Mouse (Mus musculus) liver, embryonic 14.5 days (tissue): ENCODE data around the gene Mob1b. TPM values are rescaled to one million over a fixed set of nuclear protein-coding genes. Genes with fewer than 3 reads are reported as not detected.

Experiments used
- ATAC-seq: fragments of 200-750 bp; cut with Nextera tagmentation; 2 replicates; pipeline ENCODE4 v1.8.0; 2017; ENCODE audit warnings: moderate number of reproducible peaks, mild to moderate bottlenecking, moderate library complexity; ENCODE audit not compliant: insufficient read depth
- DNase-seq, 3 experiments: peaks; one replicate each; pipeline ENCODE4 v3.0.0-alpha.2; 2012 to 2013; ENCODE audit warnings: low read depth in 3 of 3, low spot score in 3 of 3
- H3K27ac ChIP-seq: fragments of 300-500 bp; sonication (generic); 2 replicates; pipeline ENCODE4 v1.5.1; 2014; ENCODE audit warnings: moderate library complexity, mild to moderate bottlenecking, control low read depth, inconsistent platforms
- H3K27me3 ChIP-seq: fragments of 300-500 bp; sonication (generic); 2 replicates; pipeline ENCODE4 v1.6.1; 2014; ENCODE audit warnings: mild to moderate bottlenecking, low read length, moderate library complexity; ENCODE audit not compliant: control insufficient read depth, insufficient read depth
- H3K36me3 ChIP-seq: fragments of 300-500 bp; sonication (generic); replicated peaks from 2 replicates; pipeline ENCODE4 v1.6.1; 2014; ENCODE audit warnings: low read depth; ENCODE audit not compliant: control insufficient read depth, insufficient read depth
- H3K4me1 ChIP-seq, 2 experiments: fragments of 200-500 bp in 1 of 2; fragments of 300-500 bp in 1 of 2; sonication (generic) in 1 of 2; replicated peaks; 2 replicates each; pipeline ENCODE4 v1.6.1; 2012 to 2014; ENCODE audit warnings: antibody characterized with exemption in 1 of 2, inconsistent platforms in 1 of 2, low read length in 1 of 2; ENCODE audit not compliant: control insufficient read depth in 2 of 2, insufficient read depth in 2 of 2
- H3K4me2 ChIP-seq: fragments of 300-500 bp; sonication (generic); 2 replicates; pipeline ENCODE4 v1.6.1; 2014; ENCODE audit warnings: low read depth, mild to moderate bottlenecking, control low read depth, moderate library complexity
- H3K4me3 ChIP-seq, 2 experiments: fragments of 200-500 bp in 1 of 2; fragments of 300-500 bp in 1 of 2; sonication (generic) in 1 of 2; 2 replicates each; pipeline ENCODE4 v1.5.1; 2012 to 2014; ENCODE audit warnings: low read depth in 2 of 2, low read length in 2 of 2, mild to moderate bottlenecking in 2 of 2, control low read depth in 1 of 2, inconsistent platforms in 1 of 2, moderate library complexity in 1 of 2; ENCODE audit not compliant: insufficient read depth in 1 of 2
- H3K9ac ChIP-seq: fragments of 300-500 bp; sonication (generic); replicated peaks from 2 replicates; pipeline ENCODE4 v1.6.1; 2014; ENCODE audit warnings: mild to moderate bottlenecking, control low read depth, moderate library complexity
- H3K9me3 ChIP-seq: fragments of 300-500 bp; sonication (generic); 2 replicates; pipeline ENCODE4 v1.6.1; 2016; ENCODE audit warnings: low read length, mixed read lengths; ENCODE audit not compliant: control insufficient read depth
- CTCF ChIP-seq: IDR thresholded peaks from 2 replicates; pipeline ENCODE4 v1.5.1; 2016; ENCODE audit warnings: antibody characterized with exemption, low read depth, control low read depth
- EP300 ChIP-seq: IDR thresholded peaks from 2 replicates; pipeline ENCODE4 v1.6.1; 2016; ENCODE audit warnings: antibody characterized with exemption, low read depth
- WGBS: fragments of 180-500 bp; shearing (Covaris S2); extraction: QIAGEN DNeasy Blood & Tissue Kit; methylation state at CpG from one replicate; pipeline ENCODE4 v1.1.7; 2014; ENCODE audit not compliant: insufficient replicate concordance; 5-methylcytosine and 5-hydroxymethylcytosine counted together
- polyA plus RNA-seq, 2 experiments: library from polyadenylated mRNA; depleted of rRNA in 1 of 2; stranded (reverse) in 1 of 2; unstranded in 1 of 2; fragments of >200 nt; fragmentation: Nextera tagmentation in 1 of 2; extraction: Ambion mirVana in 1 of 2; gene quantifications; 2 replicates each; pipeline versions ENCODE4 v1.2.1 to v1.2.3; 2012 to 2014

Gene Mob1b
- polyA plus RNA-seq, 2 experiments = 6.6 to 9.4 TPM

DNA sequence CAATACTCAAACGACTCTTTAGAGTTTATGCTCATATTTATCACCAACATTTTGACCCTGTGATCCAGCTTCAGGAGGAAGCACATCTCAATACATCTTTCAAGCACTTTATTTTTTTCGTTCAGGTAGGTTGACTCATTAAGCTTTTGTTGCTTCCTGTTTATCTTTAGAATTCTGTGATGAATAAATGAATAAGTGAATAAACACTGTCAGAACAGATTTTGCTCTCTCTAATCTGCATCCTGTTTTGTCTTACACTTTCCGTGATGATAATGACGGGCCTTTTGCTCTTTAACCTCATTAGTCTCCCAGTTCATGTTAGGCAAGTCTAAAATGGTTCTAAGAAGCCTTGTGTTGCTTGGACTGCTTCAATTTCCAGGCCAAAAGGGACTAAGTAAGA, 32.5 kb downstream of the Mob1b start:
- DNase-seq (no peak), ATAC-seq (no peak)
- Histone ChIP-seq H3K36me3 (peaks cover 14% of the 10 kb centered on the region), H3K9ac (no peak overlapping the region), H3K4me1 (no peaks in the 10 kb centered on the region), H3K4me2 (no peak overlapping the region), H3K4me3 (no peak overlapping the region), H3K9me3 (no peaks in the 10 kb centered on the region), H3K27ac (no peak overlapping the region), H3K27me3 (no peaks in the 10 kb centered on the region)
- 83% methylated on average over 4 of the region's 4 CpGs for WGBS
- TF ChIP-seq CTCF (no peak), EP300 (no peak)

DNA sequence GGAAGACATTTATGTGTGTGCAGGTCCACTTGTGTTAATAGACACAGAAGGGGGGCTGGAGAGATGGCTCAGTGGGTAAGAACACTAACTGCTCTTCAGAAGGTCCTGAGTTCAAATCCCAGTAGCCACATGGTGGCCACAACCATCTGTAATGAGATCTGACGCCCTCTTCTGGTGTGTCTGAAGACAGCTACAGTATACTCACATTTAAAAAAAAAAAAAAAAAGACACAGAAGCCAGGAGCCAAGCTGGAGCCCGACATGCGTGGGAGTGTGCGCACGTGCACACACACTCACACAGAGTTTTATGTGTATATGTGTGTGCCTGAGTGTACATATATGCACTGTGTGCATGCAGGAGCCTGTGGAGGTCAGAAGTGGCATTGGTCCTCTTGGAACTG, 42.0 kb downstream of the Mob1b start:
- TF ChIP-seq CTCF = peak; percentile 12; the same call in 1 of the 2 replicates
- TF ChIP-seq EP300 = no peak
- peaks cover 8% of the 10 kb centered on the region for H3K36me3 ChIP-seq
- 81% methylated on average over 5 of the region's 5 CpGs for WGBS
- H3K4me1 ChIP-seq = peaks cover 18 to 21% of the 10 kb centered on the region in 2 experiments
- DNase-seq (no peak), ATAC-seq (no peak)
- no peaks in the 10 kb centered on the region for H3K27me3 ChIP-seq
- H3K4me2 ChIP-seq = no peak overlapping the region
- H3K27ac ChIP-seq = no peak overlapping the region
- no peak overlapping the region for H3K4me3 ChIP-seq
- H3K9ac ChIP-seq = no peak overlapping the region
- H3K9me3 ChIP-seq = no peaks in the 10 kb centered on the region

DNA sequence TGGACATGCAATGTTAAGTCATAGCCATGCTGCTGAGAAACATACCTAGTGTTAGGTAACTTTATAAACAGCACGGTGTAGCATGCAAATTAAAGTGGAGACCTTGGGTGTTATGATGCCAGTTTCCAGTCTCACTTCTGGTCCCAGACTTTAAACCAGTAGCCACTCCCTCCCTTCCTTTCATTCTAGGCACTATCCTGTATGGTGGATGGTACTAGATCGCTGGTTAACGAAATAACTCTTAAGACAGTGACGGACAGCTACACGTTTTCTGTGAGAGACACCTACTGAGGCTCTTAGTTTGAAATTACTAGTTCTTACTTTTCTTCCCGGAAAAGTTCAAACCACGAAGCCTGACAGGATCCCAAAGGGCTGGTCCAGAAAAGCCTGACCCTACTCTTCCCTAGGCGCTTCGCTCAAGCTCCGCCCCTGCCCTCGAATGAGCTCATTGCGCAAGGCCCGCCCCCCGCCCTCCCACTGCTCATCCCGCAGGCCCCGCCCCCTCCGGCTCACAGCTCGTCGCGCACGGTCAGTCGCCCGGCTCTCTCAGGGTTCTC, 43.9 kb downstream of the Mob1b start:
- Histone ChIP-seq H3K36me3 (peaks cover 12% of the 10 kb centered on the region), H3K4me3 (peak overlapping the region; percentile 51 to 97), H3K27ac (peak overlapping the region; percentile 60), H3K9me3 (no peaks in the 10 kb centered on the region), H3K4me1 (peaks cover 30 to 33% of the 10 kb centered on the region in 2 experiments), H3K27me3 (no peaks in the 10 kb centered on the region), H3K4me2 (peak overlapping the region; percentile 75), H3K9ac (peak overlapping the region; percentile 72)
- WGBS = under 1% methylated on average over 23 of the region's 23 CpGs
- TF ChIP-seq EP300 = no peak
- TF ChIP-seq CTCF = no peak
- ATAC-seq (peak; percentile 53), DNase-seq (peak in 2 of 3 experiments; percentile 17 to 99)

DNA sequence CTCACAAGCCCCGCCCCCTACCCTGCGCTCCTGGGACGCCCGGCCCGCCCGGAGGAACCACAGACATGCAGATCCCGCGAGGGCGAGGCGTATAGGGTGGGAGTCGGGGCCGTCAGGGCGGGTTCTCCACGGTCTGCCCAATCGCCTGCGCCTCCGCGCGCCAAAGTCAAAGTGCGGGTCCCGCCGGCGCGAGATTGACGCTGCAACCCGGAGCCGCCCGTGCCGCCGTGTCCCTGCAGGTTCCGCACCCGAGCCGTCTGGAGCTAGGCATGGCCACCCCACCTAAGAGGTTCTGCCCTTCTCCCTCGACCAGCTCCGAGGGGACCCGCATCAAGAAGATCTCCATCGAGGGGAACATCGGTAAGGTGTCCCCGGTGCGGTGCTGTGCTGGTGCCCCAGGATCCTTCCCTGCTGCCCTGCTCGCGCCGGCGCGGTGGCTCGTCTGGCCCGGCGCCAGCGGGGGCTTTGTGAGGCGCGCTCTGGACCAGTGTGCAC, 44.4 kb downstream of the Mob1b start, which contains the start of gene Dck:
Gene Dck (plus strand): TSS at position 10 of the 495 bp plus-strand sequence.
- DNase-seq (peak in 2 of 3 experiments; percentile 99), ATAC-seq (peak; percentile 99)
- Histone ChIP-seq H3K4me3 (peak within 1 kb of the TSS; percentile 78 to 97), H3K9ac (peak within 1 kb of the TSS; percentile 97), H3K27me3 (no peaks in the 10 kb centered on the region), H3K9me3 (no peaks in the 10 kb centered on the region), H3K4me1 (peaks cover 30 to 33% of the 10 kb centered on the region in 2 experiments), H3K36me3 (peaks cover 16% of the 10 kb centered on the region), H3K4me2 (peak within 1 kb of the TSS; percentile 91), H3K27ac (peak within 1 kb of the TSS; percentile 90)
- under 1% methylated on average over 51 of the region's 51 CpGs for WGBS
- TF ChIP-seq CTCF = 0 out of 2 replicates have a peak, but pooled peaks have one; percentile 7
- TF ChIP-seq EP300 = 0 out of 2 replicates have a peak, but pooled peaks have one; percentile 31

DNA sequence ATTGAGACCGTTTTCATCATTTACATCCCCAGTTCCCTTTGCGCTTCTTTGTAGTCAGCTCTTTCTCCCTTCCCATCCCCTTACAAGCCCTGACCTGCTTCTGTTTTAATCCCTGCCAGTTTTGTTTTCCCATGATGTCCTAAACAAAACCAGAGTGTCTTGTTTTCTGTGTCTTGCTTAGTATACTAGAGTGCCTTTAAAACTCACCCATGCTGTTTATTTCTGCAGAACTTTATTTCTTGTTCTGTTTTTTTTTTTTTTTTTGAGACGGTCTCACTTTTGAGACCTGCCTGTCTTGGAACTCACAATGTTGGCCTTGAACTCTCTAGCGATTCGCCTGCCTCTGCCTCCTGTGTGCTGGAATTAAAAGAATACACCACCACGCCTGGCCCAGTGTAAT, 44.9 kb downstream of the Mob1b start:
- Histone ChIP-seq H3K4me3 (peak overlapping the region; percentile 78 to 97), H3K27ac (peak overlapping the region; percentile 90), H3K9me3 (no peaks in the 10 kb centered on the region), H3K27me3 (no peaks in the 10 kb centered on the region), H3K4me2 (peak overlapping the region; percentile 91), H3K9ac (peak overlapping the region; percentile 97), H3K4me1 (peaks cover 30 to 33% of the 10 kb centered on the region in 2 experiments), H3K36me3 (peaks cover 21% of the 10 kb centered on the region)
- DNase-seq (peak in 1 of 3 experiments; percentile 4), ATAC-seq (no peak)
- TF ChIP-seq EP300 (no peak), CTCF (no peak)
- whole genome bisulfite sequencing = 4% methylated on average over 6 of the region's 6 CpGs
